Mouse (Mus musculus) olfactory bulb, adult 2 months (tissue): Measurements from ENCODE around the gene Nrip3.

Source experiments
- CTCF ChIP-seq: fragments of 200-500 bp; IDR thresholded peaks from 2 replicates; pipeline ENCODE4 v1.5.1; 2012; ENCODE audit warnings: low read depth, mild to moderate bottlenecking, low read length, moderate library complexity; ENCODE audit not compliant: insufficient read depth
- POLR2A ChIP-seq: fragments of 200-500 bp; IDR thresholded peaks from 2 replicates; pipeline ENCODE4 v1.6.1; 2012; ENCODE audit warnings: mild to moderate bottlenecking, low read depth, low read length, moderate library complexity; ENCODE audit not compliant: insufficient read depth

DNA sequence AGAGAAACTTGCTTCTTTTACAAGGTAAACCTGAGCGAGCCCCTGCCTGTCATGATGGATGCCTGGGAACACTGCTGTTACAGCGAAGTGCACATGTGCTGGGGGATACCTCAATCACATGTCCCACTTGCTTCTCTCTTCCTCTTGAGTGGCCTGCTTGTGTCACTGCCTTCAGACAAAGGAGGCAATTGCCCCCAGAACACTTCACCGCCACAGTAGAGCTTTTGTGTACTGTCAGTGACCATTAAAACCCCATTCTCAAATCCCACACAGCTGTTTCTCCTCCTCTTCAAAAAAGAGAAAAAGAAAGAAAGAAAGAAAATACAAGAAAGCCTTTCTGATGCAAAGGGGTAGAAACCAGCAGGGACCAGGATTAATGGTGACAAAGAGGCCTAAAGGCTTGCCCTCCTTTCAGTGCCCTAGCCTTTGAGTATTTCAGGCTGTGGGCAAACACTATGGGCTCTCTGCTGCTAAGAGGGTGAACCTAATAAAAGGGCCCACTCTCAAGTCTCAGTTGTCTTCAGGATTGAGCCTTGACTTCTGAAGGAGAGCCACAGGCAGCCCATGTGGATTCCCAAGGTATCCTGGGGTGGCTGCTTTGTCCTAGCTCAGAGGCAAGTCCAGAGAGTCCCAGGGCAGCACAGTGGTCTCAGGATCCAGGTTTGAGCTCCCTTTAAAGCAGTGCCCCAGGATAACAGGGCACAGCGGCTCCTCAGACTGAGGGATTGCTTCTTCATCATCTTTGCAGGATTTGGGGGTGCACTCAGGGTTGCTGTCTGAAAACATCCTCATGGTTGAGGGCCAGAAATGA lies 31.7 kb upstream of the Nrip3 start:
- TF ChIP-seq POLR2A: no peak
- TF ChIP-seq CTCF: no peak
